Mouse (Mus musculus) c-Kit-positive CD71-negative TER-119-negative erythroid progenitor cells, embryonic 14.5 days (primary cell): Measurements from ENCODE around the gene Fam8a1.

Source experiments
- DNase-seq: peaks from one replicate; pipeline ENCODE4 v3.0.0-alpha.2; 2013; ENCODE audit warnings: low read depth

Gene Fam8a1

GRCm38 (mm10) chr13:46677721-46678120 lies 8.4 kb downstream of the Fam8a1 start:
- DNase-seq: no peak

GRCm38 (mm10) chr13:46682921-46683320 lies 13.6 kb downstream of the Fam8a1 start:
- DNase-seq: no peak

- no peak for DNase-seq
Measured at GRCm38 (mm10) chr13:46683370-46683769, 14.0 kb downstream of the Fam8a1 start.

- DNase-seq: no peak
Measured at GRCm38 (mm10) chr13:46690559-46691241, 21.4 kb downstream of the Fam8a1 start.

GRCm38 (mm10) chr13:46695296-46695908 lies 26.1 kb downstream of the Fam8a1 start:
- DNase-seq: no peak

GRCm38 (mm10) chr13:46695932-46696331 lies 26.6 kb downstream of the Fam8a1 start:
- no peak for DNase-seq

- no peak for DNase-seq
Measured at GRCm38 (mm10) chr13:46696788-46697187, 27.5 kb downstream of the Fam8a1 start.

GRCm38 (mm10) chr13:46699372-46699771 lies 30.1 kb downstream of the Fam8a1 start:
- DNase-seq: no peak

- no peak for DNase-seq
Measured at GRCm38 (mm10) chr13:46701486-46701885, 32.2 kb downstream of the Fam8a1 start.

- no peak for DNase-seq
Measured at GRCm38 (mm10) chr13:46703138-46703537, 33.8 kb downstream of the Fam8a1 start.

GRCm38 (mm10) chr13:46713486-46713885 lies 44.2 kb downstream of the Fam8a1 start:
- DNase-seq: no peak

GRCm38 (mm10) chr13:46715976-46716639 lies 46.8 kb downstream of the Fam8a1 start:
- DNase-seq: no peak

GRCm38 (mm10) chr13:46718893-46719400 lies 49.6 kb downstream of the Fam8a1 start:
- no peak for DNase-seq

- DNase-seq: no peak
Measured at GRCm38 (mm10) chr13:46721009-46721408, 51.7 kb downstream of the Fam8a1 start.

GRCm38 (mm10) chr13:46724371-46724770 lies 55.0 kb downstream of the Fam8a1 start:
- no peak for DNase-seq

GRCm38 (mm10) chr13:46725227-46725626 lies 55.9 kb downstream of the Fam8a1 start:
- no peak for DNase-seq

- DNase-seq: no peak
Measured at GRCm38 (mm10) chr13:46726288-46727037, 57.1 kb downstream of the Fam8a1 start.

- no peak for DNase-seq
Measured at GRCm38 (mm10) chr13:46727038-46727836, 57.9 kb downstream of the Fam8a1 start.
